Comparison of ENCODE assay signal across 20 mouse cellular contexts in genomic region chr9:95178170-95178569, GRCm38 (mm10).
"Had no signal": no experiment of that assay in that cellular context is flagged by ENCODE, and none has a peak within 500 bp of the region (broad histone marks: within the 10 kb centered on the region; RNA-seq: fewer than 3 reads in every experiment).

No protein-coding gene starts in this region.

- DNase-seq: kidney, adult 11 months; kidney, adult 8-10 months; kidney, postnatal 14 days; kidney, postnatal 4 days; left cerebral cortex, postnatal 4 days; lung, embryonic 14.5 days; right cerebral cortex, adult 18-20 months; right cerebral cortex, postnatal 14 days; thymus, adult 18-20 months; thymus, postnatal 36 days had no signal

- H3K4me1 ChIP-seq: midbrain, embryonic 15.5 days had no signal

- H3K4me3 ChIP-seq: intestine, embryonic 15.5 days; kidney, embryonic 15.5 days; limb, embryonic 12.5 days; limb, embryonic 15.5 days; midbrain, embryonic 12.5 days; midbrain, embryonic 15.5 days; neural tube, embryonic 12.5 days; neural tube, embryonic 15.5 days had no signal

- H3K27ac ChIP-seq: intestine, embryonic 15.5 days; kidney, embryonic 15.5 days; limb, embryonic 12.5 days; limb, embryonic 15.5 days; macrophage; midbrain, embryonic 12.5 days; midbrain, embryonic 15.5 days; neural tube, embryonic 12.5 days; neural tube, embryonic 15.5 days had no signal

- ATAC-seq: intestine, embryonic 15.5 days; lung, postnatal 0 days; midbrain, embryonic 15.5 days had no signal

- H3K4me2 ChIP-seq: intestine, embryonic 15.5 days; kidney, embryonic 15.5 days; limb, embryonic 12.5 days; limb, embryonic 15.5 days; lung, embryonic 14.5 days; midbrain, embryonic 12.5 days; midbrain, embryonic 15.5 days; neural tube, embryonic 12.5 days; neural tube, embryonic 15.5 days had no signal

- H3K36me3 ChIP-seq: intestine, embryonic 15.5 days; kidney, embryonic 15.5 days; limb, embryonic 12.5 days; limb, embryonic 15.5 days; midbrain, embryonic 12.5 days; midbrain, embryonic 15.5 days; neural tube, embryonic 12.5 days; neural tube, embryonic 15.5 days had no signal

- H3K9me3 ChIP-seq: intestine, embryonic 15.5 days; kidney, embryonic 15.5 days; limb, embryonic 12.5 days; limb, embryonic 15.5 days; midbrain, embryonic 12.5 days; midbrain, embryonic 15.5 days; neural tube, embryonic 12.5 days; neural tube, embryonic 15.5 days had no signal

- H3K27me3 ChIP-seq: intestine, embryonic 15.5 days; kidney, embryonic 15.5 days; limb, embryonic 12.5 days; limb, embryonic 15.5 days; midbrain, embryonic 12.5 days; midbrain, embryonic 15.5 days; neural tube, embryonic 12.5 days; neural tube, embryonic 15.5 days had no signal

- H3K9ac ChIP-seq: intestine, embryonic 15.5 days; kidney, embryonic 15.5 days; limb, embryonic 12.5 days; limb, embryonic 15.5 days; lung, embryonic 14.5 days; midbrain, embryonic 12.5 days; midbrain, embryonic 15.5 days; neural tube, embryonic 12.5 days; neural tube, embryonic 15.5 days had no signal
